Mouse (Mus musculus) central nervous system, embryonic 14 days (tissue): Measurements from ENCODE around the gene Eif1ax. TPM values are rescaled to one million over a fixed set of nuclear protein-coding genes. Genes with fewer than 3 reads are reported as not detected.

Experiments
- polyA plus RNA-seq: library from polyadenylated mRNA; depleted of rRNA; stranded (reverse); fragments of >200 nt; gene quantifications from 2 replicates; pipeline ENCODE4 v1.2.3, GENCODE M21; 2012; rRNA removed

Eif1ax gene
- polyA plus RNA-seq, result 95.4 and 127 TPM in 2 replicates

DNA sequence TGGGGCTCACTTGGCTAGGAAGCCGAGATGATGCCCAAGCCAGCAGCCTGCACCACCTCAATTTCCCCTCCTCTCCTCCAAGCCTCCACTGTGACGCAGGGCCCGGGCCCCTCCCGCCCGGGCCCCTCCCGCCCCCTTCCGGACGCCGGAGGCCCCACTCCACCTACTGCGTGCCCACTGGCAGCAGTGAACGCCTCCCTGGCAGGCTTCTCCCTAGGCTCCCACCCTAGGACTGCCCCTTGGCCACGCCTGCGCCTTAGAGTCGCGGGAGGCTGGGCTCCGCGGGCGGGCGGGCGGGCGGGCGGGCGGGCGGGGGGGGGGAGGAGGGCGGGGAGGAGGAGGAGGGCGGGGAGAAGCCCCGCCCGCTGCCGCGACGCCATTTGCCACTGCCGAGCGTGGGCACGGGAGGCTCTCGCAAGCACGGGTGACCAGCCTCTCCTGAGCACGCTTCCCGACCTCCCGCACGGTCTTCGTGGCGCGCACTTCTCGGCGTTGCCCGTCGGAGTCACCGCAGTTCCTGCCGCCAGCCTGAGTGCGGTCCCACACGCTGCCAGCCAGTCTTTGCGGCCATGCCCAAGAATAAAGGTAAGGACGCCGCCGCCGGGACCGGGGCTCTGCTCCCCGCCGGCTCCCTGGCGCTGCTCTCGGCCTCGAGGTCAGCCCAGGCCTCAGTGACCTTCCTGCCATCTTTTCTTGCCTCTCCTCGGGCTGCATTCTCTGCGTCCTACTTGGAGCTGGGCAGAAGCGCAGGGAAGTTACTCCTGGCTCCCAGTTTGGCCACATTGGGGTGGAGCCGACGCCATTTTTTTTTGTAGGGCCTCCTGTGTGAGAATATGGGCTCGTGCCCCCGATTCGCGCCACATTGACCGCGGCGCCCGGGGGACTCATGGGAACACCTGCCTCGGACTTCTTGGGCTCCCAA is at the start of gene Eif1ax:
Gene Eif1ax (plus strand): TSS at position 348 of the 922 bp plus-strand sequence.

DNA sequence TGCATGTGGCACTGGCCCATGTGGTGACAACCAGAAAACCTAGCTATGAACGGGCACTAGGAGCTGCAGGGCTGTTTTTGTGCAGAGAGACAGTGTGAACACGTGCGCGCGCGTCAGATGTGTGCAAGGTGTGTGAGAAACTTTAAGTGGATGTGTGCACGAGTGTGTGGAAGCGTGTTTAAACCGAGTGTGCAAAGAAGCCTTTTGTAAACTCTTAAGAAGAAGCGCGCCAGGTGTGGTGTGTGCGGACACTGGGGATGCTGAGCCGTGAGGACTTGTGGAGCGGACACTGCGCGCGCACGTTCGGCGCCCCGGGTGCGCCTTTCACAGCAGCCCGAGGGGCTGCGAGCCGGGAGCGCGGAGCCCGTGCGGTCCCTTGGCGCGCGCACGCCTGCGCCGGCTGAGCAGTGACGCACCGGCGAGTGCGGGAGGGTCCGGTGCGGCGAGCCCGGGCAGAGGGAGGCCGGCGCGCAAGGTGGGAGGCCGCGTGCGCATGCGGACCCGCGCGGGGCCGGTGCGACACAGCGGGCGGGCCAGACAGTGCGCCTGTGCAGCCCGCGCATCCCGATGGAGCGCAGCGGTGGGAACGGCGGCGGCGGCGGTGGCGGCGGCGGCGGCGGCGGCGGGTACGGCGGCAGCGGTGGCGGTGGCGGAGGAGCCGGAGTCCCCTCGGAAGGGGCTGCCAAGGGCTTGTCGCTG is 42.3 kb downstream of the Eif1ax start, which contains the start of gene Map7d2:
Gene Map7d2 (plus strand): TSS at position 443 of the 699 bp plus-strand sequence.

Other genes with a start within 250 kb of the Eif1ax start
- 21.5 and 24.8 TPM in 2 replicates for gene Rps6ka3, start 161.9 kb upstream of the Eif1ax start, polyA plus RNA-seq
- 9.5 and 11.1 TPM in 2 replicates for gene Map7d2, start 42.4 kb downstream of the Eif1ax start, polyA plus RNA-seq
- 24.9 and 28.4 TPM in 2 replicates for gene Bclaf3, start 154.5 kb downstream of the Eif1ax start, polyA plus RNA-seq